Mouse (Mus musculus): Measurements from ENCODE around the gene Pacrg. TPM values are rescaled to one million over a fixed set of nuclear protein-coding genes. Genes with fewer than 3 reads are reported as not detected.

Gene Pacrg
- total RNA-seq, 2 experiments from 2014 or later: 22.9 to 24.3 TPM

- TF ChIP-seq CTCF (conservative IDR thresholded peaks at IDR 0.05): no peak
- no peak overlapping the region for H3K4me3 ChIP-seq
- no peak for DNase-seq (ENCODE audit: low spot score in 2 of 2)
- peak overlapping the region; percentile 87 for H3K27ac ChIP-seq
These were observed 359.0 kb downstream of the Pacrg start for GRCm38 (mm10) chr17:10481081-10481480.

GRCm38 (mm10) chr17:10479020-10479707, 360.9 kb downstream of the Pacrg start:
- no peak for DNase-seq (ENCODE audit: low spot score in 2 of 2)
- Histone ChIP-seq H3K27ac (peak overlapping the region; percentile 87), H3K4me3 (no peak overlapping the region)
- TF ChIP-seq CTCF (conservative IDR thresholded peaks at IDR 0.05): no peak

- H3K27ac ChIP-seq: peak overlapping the region; percentile 87
- no peak for DNase-seq (ENCODE audit: low spot score in 2 of 2)
- H3K4me3 ChIP-seq: no peak overlapping the region
- TF ChIP-seq CTCF (conservative IDR thresholded peaks at IDR 0.05): no peak
These were observed 361.7 kb downstream of the Pacrg start for GRCm38 (mm10) chr17:10478377-10478776.

GRCm38 (mm10) chr17:10476807-10477206, 363.3 kb downstream of the Pacrg start:
- no peak for DNase-seq (ENCODE audit: low spot score in 2 of 2)
- H3K4me3 ChIP-seq: no peak overlapping the region

GRCm38 (mm10) chr17:10474972-10475371, 365.1 kb downstream of the Pacrg start:
- no peak overlapping the region for H3K4me3 ChIP-seq
- DNase-seq (ENCODE audit: low spot score in 2 of 2): peak; percentile 41 to 42
- peak overlapping the region; percentile 72 for H3K27ac ChIP-seq
- no peak for TF ChIP-seq CTCF (conservative IDR thresholded peaks at IDR 0.05)

More at GRCm38 (mm10) chr17:10476807-10477206, 363.3 kb downstream of the Pacrg start:
- H3K27ac ChIP-seq: peak overlapping the region; percentile 7; the same call in 1 of the 2 replicates
- TF ChIP-seq CTCF (conservative IDR thresholded peaks at IDR 0.05): no peak

GRCm38 (mm10) chr17:10473826-10474384, 366.2 kb downstream of the Pacrg start:
- no peak for TF ChIP-seq CTCF (conservative IDR thresholded peaks at IDR 0.05)
- DNase-seq (ENCODE audit: low spot score in 2 of 2): no peak
- Histone ChIP-seq H3K4me3 (no peak overlapping the region), H3K27ac (peak overlapping the region; percentile 72)

GRCm38 (mm10) chr17:10473175-10473574, 366.9 kb downstream of the Pacrg start:
- DNase-seq (ENCODE audit: low spot score in 2 of 2): no peak
- Histone ChIP-seq H3K4me3 (no peak overlapping the region), H3K27ac (no peak overlapping the region)
- no peak for TF ChIP-seq CTCF (conservative IDR thresholded peaks at IDR 0.05)

- Histone ChIP-seq H3K27ac (no peak overlapping the region), H3K4me3 (no peak overlapping the region)
- TF ChIP-seq CTCF (conservative IDR thresholded peaks at IDR 0.05): no peak
- no peak for DNase-seq (ENCODE audit: low spot score in 2 of 2)
These were observed 370.1 kb downstream of the Pacrg start for GRCm38 (mm10) chr17:10469874-10470568.

GRCm38 (mm10) chr17:10467102-10467501, 373.0 kb downstream of the Pacrg start:
- Histone ChIP-seq H3K4me3 (no peak overlapping the region), H3K27ac (no peak overlapping the region)
- DNase-seq (ENCODE audit: low spot score in 2 of 2): no peak
- no peak for TF ChIP-seq CTCF (conservative IDR thresholded peaks at IDR 0.05)

- Histone ChIP-seq H3K27ac (no peak overlapping the region), H3K4me3 (no peak overlapping the region)
- no peak for TF ChIP-seq CTCF (conservative IDR thresholded peaks at IDR 0.05)
- DNase-seq (ENCODE audit: low spot score in 2 of 2): no peak
These were observed 374.6 kb downstream of the Pacrg start for GRCm38 (mm10) chr17:10465467-10465866.

- TF ChIP-seq CTCF (conservative IDR thresholded peaks at IDR 0.05): no peak
These were observed 375.4 kb downstream of the Pacrg start for GRCm38 (mm10) chr17:10464700-10465099.

GRCm38 (mm10) chr17:10463626-10464025, 376.5 kb downstream of the Pacrg start:
- Histone ChIP-seq H3K4me3 (no peak overlapping the region), H3K27ac (no peak overlapping the region)
- DNase-seq (ENCODE audit: low spot score in 2 of 2): no peak
- no peak for TF ChIP-seq CTCF (conservative IDR thresholded peaks at IDR 0.05)

More at GRCm38 (mm10) chr17:10464700-10465099, 375.4 kb downstream of the Pacrg start:
- DNase-seq (ENCODE audit: low spot score in 2 of 2): no peak
- no peak overlapping the region for H3K4me3 ChIP-seq
- no peak overlapping the region for H3K27ac ChIP-seq

GRCm38 (mm10) chr17:10460916-10461315, 379.2 kb downstream of the Pacrg start:
- no peak for DNase-seq (ENCODE audit: low spot score in 2 of 2)
- H3K27ac ChIP-seq: peak overlapping the region; percentile 11; the same call in 1 of the 2 replicates
- no peak overlapping the region for H3K4me3 ChIP-seq
- no peak for TF ChIP-seq CTCF (conservative IDR thresholded peaks at IDR 0.05)
